Mouse (Mus musculus): ENCODE data around the gene Carmil3.

The Carmil3 gene

DNA sequence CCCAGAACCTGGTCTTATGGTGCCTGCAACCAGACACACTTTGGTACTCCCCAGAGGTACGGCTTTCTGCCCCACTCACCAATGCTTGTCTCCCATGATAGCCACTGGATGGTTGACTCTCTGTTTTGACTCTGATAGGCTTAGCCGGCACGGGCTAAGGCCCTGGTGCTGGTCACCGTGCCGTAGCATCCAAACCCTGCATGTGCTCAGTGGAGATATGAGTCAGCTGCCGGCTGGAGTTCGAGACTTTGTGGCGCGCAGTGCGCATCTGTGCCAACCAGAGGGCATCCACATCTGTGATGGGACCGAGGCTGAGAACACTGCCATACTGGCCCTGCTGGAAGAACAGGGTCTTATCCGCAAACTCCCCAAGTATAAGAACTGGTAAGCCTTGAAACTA, 51.8 kb downstream of the Carmil3 start:
- no peak for DNase-seq (ENCODE audit: low read depth, low spot score)

DNA sequence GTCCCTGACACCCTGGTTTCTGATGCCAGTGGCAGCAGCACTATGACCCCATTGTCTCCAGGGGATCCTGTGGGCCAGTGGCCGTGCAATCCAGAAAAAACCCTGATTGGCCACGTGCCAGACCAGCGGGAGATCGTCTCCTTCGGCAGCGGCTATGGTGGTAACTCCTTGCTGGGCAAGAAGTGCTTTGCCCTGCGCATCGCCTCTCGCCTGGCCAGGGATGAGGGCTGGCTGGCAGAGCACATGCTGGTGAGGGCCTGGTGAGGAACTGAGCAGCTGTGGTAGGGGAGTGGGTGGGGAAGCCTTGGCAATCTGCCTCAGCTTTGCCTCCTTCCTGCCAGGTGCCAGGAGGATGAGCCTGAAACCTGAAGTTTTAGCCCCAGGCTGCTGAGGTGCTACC, 53.9 kb downstream of the Carmil3 start:
- DNase-seq (ENCODE audit: low read depth, low spot score) = no peak

DNA sequence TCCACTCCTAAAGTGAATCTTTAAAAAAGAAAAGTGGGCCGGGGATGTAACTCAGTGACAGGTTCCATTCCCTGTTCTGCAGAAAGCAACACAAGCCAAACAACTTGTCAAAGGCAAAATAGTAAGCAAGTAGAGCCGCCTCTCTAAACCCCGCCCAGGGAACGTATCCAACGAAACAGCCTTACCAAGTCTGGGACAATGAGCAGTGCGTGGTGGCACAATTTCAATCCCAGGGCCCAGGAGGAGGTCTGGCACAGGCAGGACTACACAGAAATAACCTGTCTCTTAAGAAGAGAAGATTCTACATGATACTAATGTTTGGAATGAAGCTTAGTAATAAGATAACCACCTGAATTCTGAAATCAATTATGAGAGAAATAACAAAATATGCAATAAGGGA, 59.7 kb downstream of the Carmil3 start:
- DNase-seq (ENCODE audit: low read depth, low spot score) = no peak

DNA sequence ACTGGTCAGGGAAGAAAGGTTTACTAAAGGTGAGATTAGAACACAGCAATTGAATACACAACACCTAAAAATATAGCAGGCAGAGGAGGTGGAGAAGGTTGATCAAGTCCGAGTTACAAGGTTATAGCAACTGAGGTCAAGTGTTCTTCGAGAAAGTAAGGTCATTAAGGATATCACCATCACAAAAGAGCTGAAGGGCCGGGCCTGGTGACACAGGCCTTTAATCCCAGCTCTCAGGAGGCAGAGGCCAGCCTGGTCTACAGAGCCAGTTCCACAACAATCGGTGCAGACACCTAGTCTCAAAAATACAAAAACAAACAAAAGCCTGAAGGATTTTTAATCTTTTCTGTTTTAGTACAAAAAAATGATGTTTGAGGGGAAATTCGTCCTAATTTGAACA, 60.9 kb downstream of the Carmil3 start:
- no peak for DNase-seq (ENCODE audit: low read depth, low spot score)

DNA sequence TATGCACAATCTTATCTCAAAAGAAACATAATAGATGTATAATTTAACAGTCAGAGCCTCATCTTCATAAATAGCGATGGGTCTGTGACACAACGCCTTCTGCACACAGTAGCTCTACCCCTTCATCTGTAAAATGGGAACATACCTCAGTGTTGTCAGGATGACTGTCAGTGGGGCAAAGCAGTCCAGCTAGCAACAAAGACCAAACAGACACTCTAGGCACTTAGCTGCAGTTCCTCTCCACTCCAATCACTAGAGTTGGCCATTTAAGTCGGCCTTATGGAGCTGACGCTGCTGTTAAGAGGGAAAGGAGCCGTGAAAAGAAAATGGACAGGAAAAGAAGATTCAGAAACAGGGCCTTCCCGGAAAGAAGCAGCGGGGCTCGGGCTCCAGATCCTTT, 61.3 kb downstream of the Carmil3 start:
- no peak for DNase-seq (ENCODE audit: low read depth, low spot score)

DNA sequence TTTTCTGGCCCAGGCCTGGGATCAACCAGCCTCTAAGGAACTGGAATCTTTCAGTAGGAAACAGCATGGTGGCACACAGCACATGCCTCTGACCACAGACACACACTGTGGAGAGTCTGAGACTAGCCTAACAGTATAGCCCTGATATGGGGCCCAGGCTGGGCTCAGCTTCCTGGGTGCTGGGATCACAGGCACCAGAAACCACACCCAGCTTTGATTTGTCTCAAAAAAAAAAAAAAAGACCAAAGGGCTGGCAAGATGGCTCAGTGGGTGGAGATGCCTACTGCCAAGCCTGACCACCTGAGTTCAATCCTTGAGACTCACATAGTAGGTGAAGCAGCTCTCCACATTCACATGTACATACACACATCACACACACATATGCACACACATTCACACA, 64.2 kb downstream of the Carmil3 start:
- no peak for DNase-seq (ENCODE audit: low read depth, low spot score)

DNA sequence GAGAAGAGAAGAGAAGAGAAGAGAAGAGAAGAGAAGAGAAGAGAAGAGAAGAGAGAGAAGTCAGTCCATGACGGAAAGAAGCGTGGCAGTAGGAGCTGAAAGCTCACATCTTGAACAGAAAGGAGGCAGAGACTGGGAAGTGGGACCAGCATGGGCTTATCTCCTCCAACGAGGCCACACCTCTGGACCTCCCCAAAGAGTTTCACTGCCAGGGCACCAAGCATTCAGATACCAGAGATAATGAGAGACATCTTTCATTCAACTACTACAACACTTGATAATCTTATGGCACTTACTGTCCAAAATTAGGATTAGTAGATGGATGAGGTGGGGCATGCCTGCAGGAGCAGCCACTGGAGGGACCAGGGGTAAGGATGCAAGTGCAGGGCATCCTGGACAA, 65.3 kb downstream of the Carmil3 start:
- no peak for DNase-seq (ENCODE audit: low read depth, low spot score)

DNA sequence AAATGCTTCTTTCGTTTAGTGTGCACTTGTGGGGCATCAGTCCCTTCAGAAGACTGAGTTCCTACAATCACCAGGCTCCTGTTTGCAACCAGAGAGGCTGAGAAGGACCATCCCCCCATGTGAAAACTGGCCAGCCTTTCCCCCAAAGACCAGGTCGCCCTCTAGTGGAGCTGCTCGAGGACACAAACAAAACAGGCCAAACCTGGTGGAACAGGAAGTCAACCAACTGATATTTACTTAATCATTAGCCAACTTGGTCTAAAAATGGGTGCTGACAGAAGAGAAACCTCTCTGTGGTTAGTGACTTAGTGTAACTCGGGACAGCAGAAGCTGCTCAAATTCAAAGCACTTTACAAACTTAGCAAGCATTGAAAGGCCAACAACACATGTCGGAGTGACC, 66.6 kb downstream of the Carmil3 start:
- peak; percentile 77 for DNase-seq (ENCODE audit: low read depth, low spot score)

DNA sequence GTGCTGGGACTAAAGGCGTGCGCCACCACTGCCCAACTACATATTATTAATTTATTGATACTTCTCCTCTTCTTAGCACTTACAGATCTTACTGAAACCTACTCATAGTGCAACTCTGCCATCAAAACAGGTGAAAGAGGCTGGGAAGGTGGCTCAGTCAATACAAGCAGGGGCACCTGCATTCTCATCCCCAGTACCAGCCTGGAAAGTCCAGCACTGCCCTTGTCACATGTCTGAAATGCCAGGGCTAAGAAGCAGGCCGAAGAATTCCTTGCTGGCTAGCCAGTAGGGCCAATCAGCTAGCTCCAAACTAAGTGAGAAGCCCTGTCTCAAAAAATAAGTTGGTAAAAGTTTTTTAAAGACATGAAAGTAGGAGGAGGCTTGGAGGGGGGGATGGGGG, 67.1 kb downstream of the Carmil3 start:
- DNase-seq (ENCODE audit: low read depth, low spot score) = no peak

Measured in CD4-positive helper T cell, adult 2 months (primary cell).